ENCODE assay signal across 7 mouse cellular contexts in the genomic region with DNA sequence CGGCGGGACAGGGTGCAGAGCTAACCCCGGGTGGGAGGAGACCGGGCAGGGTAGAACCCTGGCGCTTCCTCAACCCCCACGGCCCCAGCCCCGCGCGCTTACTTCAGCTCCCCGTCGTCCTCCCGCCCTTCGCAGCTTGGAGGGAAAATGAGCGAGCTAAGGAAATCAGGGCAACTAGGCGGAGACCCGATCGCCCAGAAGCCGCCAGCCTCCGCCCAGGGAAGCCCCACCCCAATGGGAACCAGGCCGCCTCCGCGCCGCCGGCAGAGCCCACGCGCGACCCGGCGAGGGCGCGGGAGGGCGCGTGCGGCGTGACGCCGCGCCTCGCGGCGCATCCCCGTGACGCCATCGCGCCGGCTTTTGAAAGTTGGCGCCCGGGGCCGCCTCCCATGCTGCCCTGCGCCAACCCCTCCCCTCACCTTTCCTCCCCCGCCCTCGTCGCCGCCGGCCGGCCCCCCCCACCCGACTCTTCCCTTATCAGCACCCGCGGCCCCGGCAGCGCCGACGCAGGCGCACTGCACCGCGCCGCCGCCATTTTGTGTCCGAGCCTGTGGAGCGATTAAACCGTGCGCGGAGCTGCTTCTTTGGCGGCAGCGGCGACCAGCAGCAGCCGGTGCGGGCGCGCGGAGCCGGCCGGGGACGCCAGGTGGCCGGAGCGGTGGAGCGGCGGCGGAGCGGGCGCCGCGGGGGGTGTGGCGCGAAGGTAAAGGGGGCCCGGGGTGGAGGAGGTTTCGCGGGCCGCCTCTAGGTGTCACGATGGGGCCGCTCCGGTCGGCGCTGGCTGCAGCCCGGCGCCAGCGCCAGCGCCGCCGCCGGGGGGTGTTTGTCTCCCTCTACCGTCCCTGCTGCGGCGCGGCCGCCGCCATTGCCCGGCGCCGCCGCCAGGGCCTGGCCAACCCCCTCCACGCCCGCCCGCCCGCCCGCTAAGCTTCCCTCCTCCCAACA. TPM values are rescaled to one million over a fixed set of nuclear protein-coding genes. Genes with fewer than 3 reads are reported as not detected.
DNase-seq lines count a peak whose midpoint lies in the region; ATAC-seq lines count a peak whose summit lies in the region.

Ctcf (plus strand) TSS at position 551 of the 945 bp plus-strand sequence.

- peak within 1 kb of the TSS; percentile 90 for H3K4me2 ChIP-seq in intestine, embryonic 15.5 days (replicated peaks)

- under 1% methylated on average over 96 of the region's 126 CpGs for WGBS in intestine, embryonic 15.5 days
- under 1% methylated on average over 114 of the region's 126 CpGs for WGBS in midbrain, embryonic 10.5 days

- peak within 1 kb of the TSS; percentile 82 for H3K9ac ChIP-seq in intestine, embryonic 15.5 days

- peak within 1 kb of the TSS; percentile 99 for H3K27ac ChIP-seq in intestine, embryonic 15.5 days
- H3K27ac ChIP-seq in midbrain, embryonic 10.5 days (replicated peaks): peak within 1 kb of the TSS; percentile 100

- peak; percentile 94 for ATAC-seq in intestine, embryonic 15.5 days

- DNase-seq in adrenal gland, adult (ENCODE audit: inconsistent age in 2 of 2, low spot score in 1 of 2): peak; percentile 93 to 98
- peak; percentile 93 for DNase-seq in embryo, embryonic 10.5 days (ENCODE audit: low spot score)
- peak; percentile 91 for DNase-seq in gastrocnemius, postnatal 25 days
- peak; percentile 92 for DNase-seq in left cerebral cortex, postnatal 25 days (ENCODE audit: low spot score in 2 of 2)
- peak; percentile 97 for DNase-seq in midbrain, embryonic 10.5 days (ENCODE audit: low spot score)
- peak; percentile 96 for DNase-seq in right cerebral cortex, postnatal 4 days

- intact Hi-C loops in left cerebral cortex, postnatal 25 days (cut with DNase I): loop anchor here (1.0 to 5.0 kb wide), 3 partner anchors 12 to 66 kb away; partner anchors contain the start of genes Acd and Pard6a

- H3K4me3 ChIP-seq in intestine, embryonic 15.5 days (replicated peaks): peak within 1 kb of the TSS; percentile 90
- H3K4me3 ChIP-seq in midbrain, embryonic 10.5 days: peak within 1 kb of the TSS; percentile 95

- H3K36me3 ChIP-seq in intestine, embryonic 15.5 days: no peaks in the 10 kb centered on the region
- peaks cover 15% of the 10 kb centered on the region for H3K36me3 ChIP-seq in midbrain, embryonic 10.5 days

- no peaks in the 10 kb centered on the region for H3K27me3 ChIP-seq in intestine, embryonic 15.5 days (replicated peaks)
- no peaks in the 10 kb centered on the region for H3K27me3 ChIP-seq in midbrain, embryonic 10.5 days (ENCODE audit: low read depth, poor library complexity, severe bottlenecking)

- peaks cover 18% of the 10 kb centered on the region for H3K4me1 ChIP-seq in intestine, embryonic 15.5 days (replicated peaks)
- H3K4me1 ChIP-seq in midbrain, embryonic 10.5 days: peaks cover 31% of the 10 kb centered on the region

- H3K9me3 ChIP-seq in intestine, embryonic 15.5 days: no peaks in the 10 kb centered on the region
- no peaks in the 10 kb centered on the region for H3K9me3 ChIP-seq in midbrain, embryonic 10.5 days (replicated peaks)

RNA-seq across cellular contexts. Expression of gene Ctcf, which starts in this region (rescaled TPM):
- 10 to 100 TPM; 29.2 to 29.6 TPM for total RNA-seq in gastrocnemius, postnatal 25 days (2021)
- 96.4 and 106 TPM in 2 replicates for polyA plus RNA-seq in intestine, embryonic 15.5 days (2015; fragmentation: Nextera tagmentation; extraction: Ambion mirVana)
- total RNA-seq in left cerebral cortex, postnatal 25 days (2021): 10 to 100 TPM; 63.7 to 68.5 TPM
- polyA plus RNA-seq in midbrain, embryonic 10.5 days (2016; fragmentation: Nextera tagmentation; extraction: Ambion mirVana): 137 TPM in 2 replicates

Comparison
In these comparisons a context has a peak if more than half of its experiments do, and no peak if none do; other contexts are left out.
1. Peak in every context shown above with its lines: DNase-seq, ATAC-seq, H3K4me3 ChIP-seq and H3K27ac ChIP-seq.